Mouse (Mus musculus) heart, embryonic 14.5 days (tissue): ENCODE measurements at regions not wholly inside any gene's neighbourhood (a gene's known extent, or its start where the extent isn't known, plus 50 kb on each side); places are given as distances from the start of the nearest gene placed in this dataset.

Experiments
- ATAC-seq: fragments of 200-750 bp; cut with Nextera tagmentation; 2 replicates; pipeline ENCODE4 v1.8.0; 2017; ENCODE audit warnings: low read depth, moderate TSS enrichment; ENCODE audit not compliant: insufficient number of reproducible peaks, insufficient read depth, low FRiP score
- H3K27ac ChIP-seq, 2 experiments: fragments of 200-500 bp in 1 of 2; fragments of 300-500 bp in 1 of 2; sonication (generic) in 1 of 2; replicated peaks in 1 of 2; 2 replicates each; pipeline ENCODE4 v1.5.1; 2012 to 2014; ENCODE audit warnings: low read depth in 2 of 2, low read length in 2 of 2, control low read depth in 1 of 2, mild to moderate bottlenecking in 1 of 2, mixed read lengths in 1 of 2; ENCODE audit not compliant: control insufficient read depth in 1 of 2, insufficient read depth in 1 of 2
- H3K27me3 ChIP-seq: fragments of 300-500 bp; sonication (generic); 2 replicates; pipeline ENCODE4 v1.6.1; 2014; ENCODE audit warnings: mild to moderate bottlenecking, low read length, control low read depth; ENCODE audit not compliant: control insufficient read depth, insufficient read depth
- H3K36me3 ChIP-seq: fragments of 300-500 bp; sonication (generic); 2 replicates; pipeline ENCODE4 v1.6.1; 2014; ENCODE audit warnings: mild to moderate bottlenecking, control low read depth, low read length, mixed read lengths; ENCODE audit not compliant: control insufficient read depth, insufficient read depth
- H3K4me1 ChIP-seq, 2 experiments: fragments of 200-500 bp in 1 of 2; fragments of 300-500 bp in 1 of 2; sonication (generic) in 1 of 2; 2 replicates each; pipeline ENCODE4 v1.6.1; 2012 to 2014; ENCODE audit warnings: low read length in 2 of 2, control low read depth in 1 of 2, mixed read lengths in 1 of 2; ENCODE audit not compliant: control insufficient read depth in 2 of 2, insufficient read depth in 2 of 2
- H3K4me2 ChIP-seq: fragments of 300-500 bp; sonication (generic); 2 replicates; pipeline ENCODE4 v1.6.1; 2014; ENCODE audit warnings: mild to moderate bottlenecking, low read length
- H3K4me3 ChIP-seq, 2 experiments: fragments of 200-500 bp in 1 of 2; fragments of 300-500 bp in 1 of 2; sonication (generic) in 1 of 2; 2 replicates each; pipeline ENCODE4 v1.5.1; 2012 to 2014; ENCODE audit warnings: low read length in 2 of 2, mild to moderate bottlenecking in 2 of 2, control low read depth in 1 of 2, low read depth in 1 of 2, moderate library complexity in 1 of 2; ENCODE audit not compliant: control insufficient read depth in 1 of 2, insufficient read depth in 1 of 2
- H3K9ac ChIP-seq: fragments of 300-500 bp; sonication (generic); 2 replicates; pipeline ENCODE4 v1.6.1; 2014; ENCODE audit warnings: mild to moderate bottlenecking, low read length
- H3K9me3 ChIP-seq: fragments of 300-500 bp; sonication (generic); 2 replicates; pipeline ENCODE4 v1.6.1; 2016; ENCODE audit warnings: low read length, control low read depth; ENCODE audit not compliant: control insufficient read depth
- WGBS: fragments of 180-500 bp; shearing (Covaris S2); extraction: QIAGEN DNeasy Blood & Tissue Kit; methylation state at CpG from one replicate; pipeline ENCODE4 v1.1.7; 2014; 5-methylcytosine and 5-hydroxymethylcytosine counted together

DNA sequence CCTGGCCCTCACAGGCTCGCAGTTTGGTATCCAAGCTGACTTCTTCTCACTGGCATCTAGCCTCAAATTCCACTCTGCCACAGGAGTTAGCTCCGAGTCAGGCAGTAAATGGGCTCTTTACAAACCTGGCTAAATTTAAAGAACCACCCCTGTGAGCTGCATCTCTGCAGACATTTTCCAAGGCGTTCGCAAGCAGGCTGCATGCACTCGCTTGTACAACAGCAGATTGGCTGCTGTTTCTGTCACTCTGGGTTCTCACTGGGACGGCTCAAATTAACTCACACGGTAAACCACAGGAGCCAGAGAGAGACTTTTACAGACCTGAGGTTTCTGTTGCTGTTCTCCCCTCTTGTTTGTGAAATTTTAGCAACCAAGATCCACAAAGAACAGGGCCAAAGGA lies 321.3 kb upstream of the Noct start:
- peaks cover 4 to 5% of the 10 kb centered on the region in 2 experiments; a peak in 2 of 4 replicates for H3K4me1 ChIP-seq
- H3K36me3 ChIP-seq: no peaks in the 10 kb centered on the region
- WGBS: 30% methylated on average over 7 of the region's 7 CpGs
- no peaks in the 10 kb centered on the region for H3K9me3 ChIP-seq
- H3K9ac ChIP-seq: no peak overlapping the region
- no peak for ATAC-seq
- H3K4me3 ChIP-seq: peak overlapping the region; percentile 5 to 6; a peak in 1 of 4 replicates
- H3K4me2 ChIP-seq: peak overlapping the region; percentile 47
- no peak overlapping the region for H3K27ac ChIP-seq
- no peaks in the 10 kb centered on the region for H3K27me3 ChIP-seq

GRCm38 (mm10) chr3:50904716-50905116 lies 319.5 kb upstream of the Noct start:
- H3K36me3 ChIP-seq: no peaks in the 10 kb centered on the region
- H3K27me3 ChIP-seq: no peaks in the 10 kb centered on the region
- H3K4me3 ChIP-seq: no peak overlapping the region
- no peak for ATAC-seq
- no peak overlapping the region for H3K9ac ChIP-seq
- H3K9me3 ChIP-seq: no peaks in the 10 kb centered on the region
- H3K4me1 ChIP-seq: peaks cover 4 to 5% of the 10 kb centered on the region in 2 experiments; a peak in 2 of 4 replicates
- WGBS: 35% methylated on average over 7 of the region's 7 CpGs
- no peak overlapping the region for H3K27ac ChIP-seq
- H3K4me2 ChIP-seq: no peak overlapping the region

DNA sequence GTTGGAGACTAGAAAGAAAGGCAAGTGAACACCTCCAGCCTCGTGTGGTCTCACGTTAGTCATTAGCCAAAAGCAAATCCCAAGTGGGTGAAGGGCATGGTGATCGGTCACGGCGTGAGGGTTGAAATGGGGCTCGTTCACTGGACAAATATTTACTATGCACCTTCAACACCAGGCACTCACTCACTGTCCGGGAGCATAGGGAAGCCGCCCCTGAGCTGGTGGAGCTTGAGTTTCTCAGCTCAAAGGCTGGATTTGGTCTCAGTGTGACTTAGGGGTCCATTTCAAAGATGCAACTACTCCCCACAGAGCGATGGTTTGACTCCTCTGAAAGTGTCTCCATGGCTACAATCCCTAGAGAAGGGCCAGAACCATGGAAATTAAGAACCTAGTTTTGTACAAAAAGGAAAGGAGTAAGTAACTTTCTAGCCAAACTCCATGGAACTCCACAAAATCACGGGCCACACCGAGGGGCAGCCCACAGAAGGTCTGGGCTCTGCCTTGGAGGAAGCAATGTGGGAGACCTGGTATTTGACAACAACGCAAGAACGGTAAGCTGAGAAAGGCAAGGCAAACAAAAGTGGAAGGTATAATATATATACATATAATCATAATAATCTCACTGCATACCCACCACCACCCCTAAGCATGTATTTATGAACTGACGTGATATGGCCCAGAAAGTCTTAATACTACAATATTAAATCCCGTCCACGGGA lies 318.8 kb upstream of the Noct start:
- Histone ChIP-seq H3K4me2 (peak overlapping the region; percentile 73), H3K4me1 (peaks cover 4 to 5% of the 10 kb centered on the region in 2 experiments; a peak in 2 of 4 replicates), H3K4me3 (peak overlapping the region in 1 of 2 experiments; percentile 47; a peak in 3 of 4 replicates), H3K36me3 (no peaks in the 10 kb centered on the region), H3K9ac (peak overlapping the region; percentile 49; the same call in 1 of the 2 replicates), H3K27me3 (no peaks in the 10 kb centered on the region), H3K9me3 (no peaks in the 10 kb centered on the region), H3K27ac (no peak overlapping the region)
- 22% methylated on average over 16 of the region's 16 CpGs for WGBS
- no peak for ATAC-seq

GRCm38 (mm10) chr3:50905993-50906831 lies 318.0 kb upstream of the Noct start:
- 10% methylated on average over 32 of the region's 32 CpGs for WGBS
- Histone ChIP-seq H3K36me3 (no peaks in the 10 kb centered on the region), H3K9ac (peak overlapping the region; percentile 75), H3K4me3 (peak overlapping the region; percentile 36 to 47), H3K27me3 (no peaks in the 10 kb centered on the region), H3K9me3 (no peaks in the 10 kb centered on the region), H3K27ac (no peak overlapping the region), H3K4me2 (peak overlapping the region; percentile 73), H3K4me1 (peaks cover 4 to 5% of the 10 kb centered on the region in 2 experiments; a peak in 2 of 4 replicates)
- 0 out of 2 replicates have a peak, but pooled peaks have one; percentile 13 for ATAC-seq

- Histone ChIP-seq H3K4me2 (no peak overlapping the region), H3K27me3 (no peaks in the 10 kb centered on the region), H3K4me3 (no peak overlapping the region), H3K9ac (no peak overlapping the region), H3K36me3 (no peaks in the 10 kb centered on the region), H3K27ac (no peak overlapping the region), H3K9me3 (no peaks in the 10 kb centered on the region), H3K4me1 (no peaks in the 10 kb centered on the region)
- 76% methylated on average over 5 of the region's 5 CpGs for WGBS
- no peak for ATAC-seq
Measured at GRCm38 (mm10) chr3:50912980-50913518, 311.2 kb upstream of the Noct start.

DNA sequence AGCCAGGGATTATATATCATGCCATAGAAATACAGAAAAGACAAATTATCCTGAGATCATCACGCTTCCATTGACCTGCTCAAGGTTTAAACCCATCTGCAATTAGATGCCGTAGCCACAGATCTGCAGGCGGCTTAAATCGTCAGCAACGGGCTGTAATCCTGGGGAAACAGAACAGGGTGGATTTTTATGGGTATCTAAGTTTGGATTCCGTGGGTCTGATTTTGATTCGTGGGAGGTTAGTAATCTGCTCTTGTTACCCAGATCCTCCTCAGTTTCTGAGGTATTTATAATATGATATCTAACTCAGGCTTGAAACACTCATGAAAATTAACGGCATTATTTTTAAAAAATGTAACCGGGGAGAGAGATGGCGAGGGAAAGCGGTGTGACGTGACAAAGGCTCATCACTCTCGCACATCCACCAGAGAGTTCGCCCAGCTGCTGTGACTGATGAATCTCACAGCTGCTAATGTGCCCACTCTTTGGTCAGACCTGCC lies 309.3 kb upstream of the Noct start:
- H3K4me1 ChIP-seq: no peaks in the 10 kb centered on the region
- no peak overlapping the region for H3K4me2 ChIP-seq
- no peak overlapping the region for H3K4me3 ChIP-seq
- no peak overlapping the region for H3K27ac ChIP-seq
- H3K9ac ChIP-seq: no peak overlapping the region
- H3K9me3 ChIP-seq: no peaks in the 10 kb centered on the region
- no peaks in the 10 kb centered on the region for H3K36me3 ChIP-seq
- H3K27me3 ChIP-seq: no peaks in the 10 kb centered on the region
- ATAC-seq: no peak
- WGBS: 84% methylated on average over 14 of the region's 14 CpGs

DNA sequence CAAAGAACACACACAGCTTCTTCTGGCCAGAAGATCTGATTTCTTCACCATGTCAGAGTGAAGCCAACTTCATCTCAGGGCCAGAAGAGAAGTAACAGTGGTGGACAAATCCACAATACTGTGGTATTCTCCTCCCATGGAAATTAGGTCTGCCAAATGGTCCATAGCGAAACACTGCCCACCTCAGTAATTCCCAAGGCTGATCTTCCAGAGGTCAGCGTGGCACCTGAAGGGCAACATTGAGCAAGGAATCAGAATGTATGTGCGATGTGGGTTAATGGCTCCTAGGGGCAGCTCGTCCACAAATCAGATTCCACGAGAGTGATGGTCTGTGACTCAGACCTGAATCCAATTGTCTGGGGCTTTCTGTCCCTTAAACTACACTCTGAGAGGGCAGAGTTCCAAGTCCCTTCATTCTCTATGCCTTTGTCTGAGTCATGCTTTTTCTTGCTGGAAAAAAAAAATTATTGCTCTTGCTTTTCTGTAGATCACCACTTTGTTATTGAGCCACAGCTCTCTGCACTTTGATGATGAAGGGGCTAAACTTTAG lies 307.9 kb upstream of the Noct start:
- Histone ChIP-seq H3K36me3 (no peaks in the 10 kb centered on the region), H3K27ac (no peak overlapping the region), H3K9ac (no peak overlapping the region), H3K4me1 (no peaks in the 10 kb centered on the region), H3K4me2 (no peak overlapping the region), H3K4me3 (no peak overlapping the region), H3K27me3 (no peaks in the 10 kb centered on the region), H3K9me3 (no peaks in the 10 kb centered on the region)
- ATAC-seq: no peak
- WGBS: 82% methylated on average over 5 of the region's 5 CpGs
